Mouse (Mus musculus): ENCODE measurements around the gene Mark4.

The Mark4 gene

GRCm38 (mm10) chr7:19458591-19459111 lies at the start of gene Mark4:
Mark4 (minus strand) TSS chr7:19458821.
- DNase-seq, result peak; percentile 75

GRCm38 (mm10) chr7:19507612-19507981 lies 49.0 kb upstream of the Mark4 start:
- DNase-seq, result no peak

- peak in 1 of 2 experiments; percentile 28 for DNase-seq
Measured at GRCm38 (mm10) chr7:19506969-19507611, 48.5 kb upstream of the Mark4 start.

GRCm38 (mm10) chr7:19506326-19506725 lies 47.7 kb upstream of the Mark4 start:
- no peak for DNase-seq

- DNase-seq, result peak; percentile 39 to 51
Measured at GRCm38 (mm10) chr7:19503481-19504068, 45.0 kb upstream of the Mark4 start.

GRCm38 (mm10) chr7:19501658-19502057 lies 43.0 kb upstream of the Mark4 start:
- no peak for DNase-seq

- no peak for DNase-seq
Measured at GRCm38 (mm10) chr7:19500420-19501363, 42.1 kb upstream of the Mark4 start.

- DNase-seq, result peak; percentile 30 to 43
Measured at GRCm38 (mm10) chr7:19498326-19498725, 39.7 kb upstream of the Mark4 start.

GRCm38 (mm10) chr7:19496214-19496555 lies 37.6 kb upstream of the Mark4 start:
- DNase-seq, result no peak

- DNase-seq, result peak; percentile 76 to 84
Measured at GRCm38 (mm10) chr7:19495521-19496213, 37.0 kb upstream of the Mark4 start.

- DNase-seq, result peak; percentile 27 to 48
Measured at GRCm38 (mm10) chr7:19494751-19495474, 36.3 kb upstream of the Mark4 start.

- peak; percentile 71 to 80 for DNase-seq
Measured at GRCm38 (mm10) chr7:19491731-19492130, 33.1 kb upstream of the Mark4 start.

- DNase-seq, result no peak
Measured at GRCm38 (mm10) chr7:19489525-19489924, 30.9 kb upstream of the Mark4 start.

- no peak for DNase-seq
Measured at GRCm38 (mm10) chr7:19486549-19486948, 27.9 kb upstream of the Mark4 start.

GRCm38 (mm10) chr7:19485488-19485887 lies 26.9 kb upstream of the Mark4 start:
- no peak for DNase-seq

- no peak for DNase-seq
Measured at GRCm38 (mm10) chr7:19483281-19483680, 24.7 kb upstream of the Mark4 start.

- peak; percentile 63 to 76 for DNase-seq
Measured at GRCm38 (mm10) chr7:19477624-19478384, 19.2 kb upstream of the Mark4 start.

GRCm38 (mm10) chr7:19477084-19477483 lies 18.5 kb upstream of the Mark4 start:
- DNase-seq, result no peak

- DNase-seq, result peak in 1 of 2 experiments; percentile 40
Measured at GRCm38 (mm10) chr7:19473875-19474443, 15.3 kb upstream of the Mark4 start.

- peak; percentile 58 to 75 for DNase-seq
Measured at GRCm38 (mm10) chr7:19472403-19472802, 13.8 kb upstream of the Mark4 start.

- no peak for DNase-seq
Measured at GRCm38 (mm10) chr7:19470308-19470707, 11.7 kb upstream of the Mark4 start.
